Mouse (Mus musculus) neural tube, embryonic 14.5 days (tissue): ENCODE measurements around the gene Calm3. TPM values are rescaled to one million over a fixed set of nuclear protein-coding genes. Genes with fewer than 3 reads are reported as not detected.

Source experiments
- polyA plus RNA-seq: library from polyadenylated mRNA; unstranded; fragments of >200 nt; fragmentation: Nextera tagmentation; extraction: Ambion mirVana; gene quantifications from 2 replicates; pipeline ENCODE4 v1.2.1, GENCODE M21; 2014

Gene Calm3
- polyA plus RNA-seq, 1 experiment from 2014 or later: 503 TPM

Other genes with a start within 250 kb of the Calm3 start
- gene Ceacam15, start 248.4 kb downstream of the Calm3 start, polyA plus RNA-seq: not detected in 2 replicates
- gene Ceacam9, start 202.2 kb downstream of the Calm3 start, polyA plus RNA-seq: 0.26 and 0.33 TPM in 2 replicates
- gene Ap2s1, start 185.7 kb downstream of the Calm3 start, polyA plus RNA-seq: 404 and 458 TPM in 2 replicates
- 4.5 and 4.6 TPM in 2 replicates for gene Slc1a5, start 142.8 kb downstream of the Calm3 start, polyA plus RNA-seq
- 191 and 199 TPM in 2 replicates for gene Strn4, start 108.2 kb downstream of the Calm3 start, polyA plus RNA-seq
- 44.5 and 51.5 TPM in 2 replicates for gene Fkrp, start 107.4 kb downstream of the Calm3 start, polyA plus RNA-seq
- 4.5 and 7.4 TPM in 2 replicates for gene Prkd2, start 81.2 kb downstream of the Calm3 start, polyA plus RNA-seq
- 5.8 and 6.1 TPM in 2 replicates for gene Dact3, start 48.8 kb downstream of the Calm3 start, polyA plus RNA-seq
- gene Gng8, start 32.3 kb downstream of the Calm3 start, polyA plus RNA-seq: 0.39 and 9.8 TPM in 2 replicates
- 1.2 TPM in 1 of 2 replicates, not detected in the other for gene Ptgir, start 17.6 kb downstream of the Calm3 start, polyA plus RNA-seq
- 68.1 and 92.1 TPM in 2 replicates for gene Pnmal2, start 20.6 kb upstream of the Calm3 start, polyA plus RNA-seq
- gene Pnmal1, start 35.6 kb upstream of the Calm3 start, polyA plus RNA-seq: 60.1 and 60.7 TPM in 2 replicates
- 7.4 and 10.1 TPM in 2 replicates for gene Gm42372, start 59.0 kb upstream of the Calm3 start, polyA plus RNA-seq
- 2.3 and 5.6 TPM in 2 replicates for gene Ccdc8, start 68.6 kb upstream of the Calm3 start, polyA plus RNA-seq
- 121 TPM in 2 replicates for gene Ppp5c, start 103.8 kb upstream of the Calm3 start, polyA plus RNA-seq
- gene Hif3a, start 138.3 kb upstream of the Calm3 start, polyA plus RNA-seq: 2.7 and 4.4 TPM in 2 replicates
- gene Psg16, start 149.9 kb upstream of the Calm3 start, polyA plus RNA-seq: 3.7 and 4.0 TPM in 2 replicates
- not detected in 2 replicates for gene Ceacam3, start 226.2 kb upstream of the Calm3 start, polyA plus RNA-seq